Mouse (Mus musculus) heart, adult 2 months (tissue): ENCODE data around the gene Lrr1.

Source experiments
- CTCF ChIP-seq: fragments of 200-600 bp; IDR thresholded peaks from 2 replicates; pipeline ENCODE4 v1.8.1; 2022; ENCODE audit warnings: antibody characterized with exemption, mild to moderate bottlenecking, moderate library complexity
- EP300 ChIP-seq: fragments of 200-500 bp; IDR thresholded peaks from 2 replicates; pipeline ENCODE4 v1.6.1; 2011; ENCODE audit warnings: low read depth, low read length, control low read depth; ENCODE audit not compliant: insufficient read depth
- POLR2A ChIP-seq: fragments of 200-500 bp; IDR thresholded peaks from 2 replicates; pipeline ENCODE4 v1.6.1; 2011; ENCODE audit warnings: mild to moderate bottlenecking, low read depth, low read length, control low read depth; ENCODE audit not compliant: insufficient read depth

DNA sequence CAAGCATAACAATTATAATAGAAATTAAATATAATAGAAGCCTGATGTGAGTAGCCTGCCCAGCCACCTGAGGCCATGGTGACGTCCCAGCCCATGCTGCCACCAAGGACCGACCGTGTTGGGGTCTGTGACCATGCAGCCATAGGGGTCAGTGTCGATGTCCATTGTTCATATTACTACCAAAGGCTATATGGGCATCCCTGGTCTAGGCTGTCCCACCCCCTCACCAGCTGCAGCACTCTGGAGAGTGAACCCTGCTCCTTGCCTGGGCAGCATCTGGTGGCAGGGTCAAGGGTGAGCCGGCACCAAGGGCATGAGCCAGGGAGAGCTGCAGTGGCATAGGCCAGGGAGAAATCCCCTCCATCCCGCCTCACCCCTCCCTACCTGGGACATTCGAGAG lies 28.8 kb upstream of the Lrr1 start:
- TF ChIP-seq EP300, result no peak
- no peak for TF ChIP-seq CTCF
- no peak for TF ChIP-seq POLR2A
